Mouse (Mus musculus): Measurements from ENCODE around the gene Papln.

GRCm38 (mm10) chr12:83726510-83727308 is 36.7 kb upstream of the Papln start:
- TF ChIP-seq CTCF (conservative IDR thresholded peaks at IDR 0.05; ENCODE audit: insufficient read depth, insufficient read length, low read depth, low read length) (no peak), POLR2A (IDR thresholded peaks at IDR 0.05; ENCODE audit: low read depth, low read length) (no peak)

Data from kidney, adult 2 months (tissue).